Mouse (Mus musculus) hematopoietic stem cell, adult 5-6 weeks (primary cell): ENCODE measurements around the gene Nradd. TPM values are rescaled to one million over a fixed set of nuclear protein-coding genes. Genes with fewer than 3 reads are reported as not detected.

ENCODE experiments used
- ATAC-seq, 2 experiments: fragments of 125-278 bp in 1 of 2; replicated peaks in 1 of 2; 2 replicates each; pipeline ENCODE4 v1.8.0; 2016 to 2017; ENCODE audit warnings: inconsistent platforms in 2 of 2, mild to moderate bottlenecking in 2 of 2, moderate number of reproducible peaks in 2 of 2, low read depth in 1 of 2, moderate TSS enrichment in 1 of 2; ENCODE audit not compliant: low FRiP score in 2 of 2, poor library complexity in 2 of 2, severe bottlenecking in 2 of 2, insufficient read depth in 1 of 2, low TSS enrichment in 1 of 2
- total RNA-seq: library from RNA; stranded (forward); fragments of 172-1452, 232-1000 nt; gene quantifications from 2 replicates; pipeline ENCODE4 v1.2.3, GENCODE M21; 2017

The Nradd gene
- total RNA-seq, 1 experiment from 2014 or later: 4.1 TPM

- ATAC-seq: no peak
Measured at GRCm38 (mm10) chr9:110630171-110630570, 5.9 kb upstream of the Nradd start.

GRCm38 (mm10) chr9:110625350-110625908 is 1.2 kb upstream of the Nradd start:
- ATAC-seq: no peak

- no peak for ATAC-seq
Measured at GRCm38 (mm10) chr9:110623416-110624195, 646 bp downstream of the Nradd start.

- ATAC-seq: no peak
Measured at GRCm38 (mm10) chr9:110622621-110623219, 1.5 kb downstream of the Nradd start.

GRCm38 (mm10) chr9:110620685-110621084 is 3.6 kb downstream of the Nradd start:
- ATAC-seq: no peak

GRCm38 (mm10) chr9:110620180-110620579 is 4.1 kb downstream of the Nradd start:
- ATAC-seq: no peak

- no peak for ATAC-seq
Measured at GRCm38 (mm10) chr9:110617081-110617480, 7.2 kb downstream of the Nradd start.

GRCm38 (mm10) chr9:110611471-110611870 is 12.8 kb downstream of the Nradd start:
- ATAC-seq: no peak

- no peak for ATAC-seq
Measured at GRCm38 (mm10) chr9:110583521-110583920, 40.7 kb downstream of the Nradd start.

- no peak for ATAC-seq
Measured at GRCm38 (mm10) chr9:110582161-110582560, 42.1 kb downstream of the Nradd start.

Other genes starting within 250 kb of the Nradd start
- gene Ptpn23, start 216.2 kb downstream of the Nradd start, total RNA-seq: 3.7 and 5.1 TPM in 2 replicates
- 584 and 1,397 TPM in 2 replicates for gene Ngp, start 204.7 kb downstream of the Nradd start, total RNA-seq
- gene Klhl18, start 147.8 kb downstream of the Nradd start, total RNA-seq: 12.6 and 15.4 TPM in 2 replicates
- gene Kif9, start 147.5 kb downstream of the Nradd start, total RNA-seq: 2.0 and 2.1 TPM in 2 replicates
- 197 and 205 TPM in 2 replicates for gene Setd2, start 91.9 kb downstream of the Nradd start, total RNA-seq
- gene Nbeal2, start 29.7 kb upstream of the Nradd start, total RNA-seq: 38.0 and 61.7 TPM in 2 replicates
- 89.4 and 111 TPM in 2 replicates for gene Ccdc12, start 32.1 kb upstream of the Nradd start, total RNA-seq
- not detected in 2 replicates for gene Myl3, start 117.4 kb upstream of the Nradd start, total RNA-seq
- gene Pth1r, start 122.7 kb upstream of the Nradd start, total RNA-seq: 1.1 TPM in 1 of 2 replicates, not detected in the other
- not detected in 2 replicates for gene Prss42, start 173.7 kb upstream of the Nradd start, total RNA-seq
- not detected in 2 replicates for gene Prss44, start 189.5 kb upstream of the Nradd start, total RNA-seq
- gene Prss43, start 202.2 kb upstream of the Nradd start, total RNA-seq: not detected in 2 replicates
- not detected in 2 replicates for gene Prss45, start 210.1 kb upstream of the Nradd start, total RNA-seq
- gene Prss46, start 220.1 kb upstream of the Nradd start, total RNA-seq: not detected in 2 replicates
- not detected in 2 replicates for gene Prss50, start 233.5 kb upstream of the Nradd start, total RNA-seq